Mouse (Mus musculus) cerebellum, adult 11-12 months (tissue): ENCODE measurements at regions not wholly inside any gene's neighbourhood (a gene's known extent, or its start where the extent isn't known, plus 50 kb on each side); places are given as distances from the start of the nearest gene placed in this dataset.

Source experiments
- DNase-seq: peaks from one replicate; pipeline ENCODE4 v3.0.0; 2022

GRCm38 (mm10) chr15:50246418-50247186 lies 3638.1 kb upstream of the Gm7489 start:
- no peak for DNase-seq

- no peak for DNase-seq
Observed at GRCm38 (mm10) chr15:50260057-50260456, 3624.6 kb upstream of the Gm7489 start.

GRCm38 (mm10) chr15:50261245-50261872 lies 3623.3 kb upstream of the Gm7489 start:
- peak; percentile 14 for DNase-seq

GRCm38 (mm10) chr15:50267542-50267941 lies 3617.2 kb upstream of the Gm7489 start:
- no peak for DNase-seq

- no peak for DNase-seq
Observed at GRCm38 (mm10) chr15:50271646-50272045, 3613.1 kb upstream of the Gm7489 start.

- no peak for DNase-seq
Observed at GRCm38 (mm10) chr15:50282576-50282975, 3602.1 kb upstream of the Gm7489 start.

- no peak for DNase-seq
Observed at GRCm38 (mm10) chr15:50283491-50283890, 3601.2 kb upstream of the Gm7489 start.

- DNase-seq: no peak
Observed at GRCm38 (mm10) chr15:50301831-50302230, 3582.9 kb upstream of the Gm7489 start.

- no peak for DNase-seq
Observed at GRCm38 (mm10) chr15:50304085-50304484, 3580.6 kb upstream of the Gm7489 start.

GRCm38 (mm10) chr15:50320796-50321195 lies 3563.9 kb upstream of the Gm7489 start:
- no peak for DNase-seq

- no peak for DNase-seq
Observed at GRCm38 (mm10) chr15:50345536-50345935, 3539.2 kb upstream of the Gm7489 start.

- DNase-seq: no peak
Observed at GRCm38 (mm10) chr15:50346953-50347352, 3537.8 kb upstream of the Gm7489 start.

- no peak for DNase-seq
Observed at GRCm38 (mm10) chr15:50360033-50360988, 3524.4 kb upstream of the Gm7489 start.

GRCm38 (mm10) chr15:50361334-50361733 lies 3523.4 kb upstream of the Gm7489 start:
- no peak for DNase-seq

GRCm38 (mm10) chr15:50361751-50362507 lies 3522.8 kb upstream of the Gm7489 start:
- DNase-seq: no peak

- DNase-seq: no peak
Observed at GRCm38 (mm10) chr15:50400006-50400781, 3484.5 kb upstream of the Gm7489 start.

GRCm38 (mm10) chr15:50401386-50401785 lies 3483.3 kb upstream of the Gm7489 start:
- DNase-seq: no peak

- DNase-seq: no peak
Observed at GRCm38 (mm10) chr15:50402551-50402950, 3482.2 kb upstream of the Gm7489 start.

GRCm38 (mm10) chr15:50403883-50404282 lies 3480.8 kb upstream of the Gm7489 start:
- no peak for DNase-seq

GRCm38 (mm10) chr15:50408985-50409384 lies 3475.7 kb upstream of the Gm7489 start:
- DNase-seq: no peak

GRCm38 (mm10) chr15:50417641-50418040 lies 3467.1 kb upstream of the Gm7489 start:
- no peak for DNase-seq
